In the genomic region with DNA sequence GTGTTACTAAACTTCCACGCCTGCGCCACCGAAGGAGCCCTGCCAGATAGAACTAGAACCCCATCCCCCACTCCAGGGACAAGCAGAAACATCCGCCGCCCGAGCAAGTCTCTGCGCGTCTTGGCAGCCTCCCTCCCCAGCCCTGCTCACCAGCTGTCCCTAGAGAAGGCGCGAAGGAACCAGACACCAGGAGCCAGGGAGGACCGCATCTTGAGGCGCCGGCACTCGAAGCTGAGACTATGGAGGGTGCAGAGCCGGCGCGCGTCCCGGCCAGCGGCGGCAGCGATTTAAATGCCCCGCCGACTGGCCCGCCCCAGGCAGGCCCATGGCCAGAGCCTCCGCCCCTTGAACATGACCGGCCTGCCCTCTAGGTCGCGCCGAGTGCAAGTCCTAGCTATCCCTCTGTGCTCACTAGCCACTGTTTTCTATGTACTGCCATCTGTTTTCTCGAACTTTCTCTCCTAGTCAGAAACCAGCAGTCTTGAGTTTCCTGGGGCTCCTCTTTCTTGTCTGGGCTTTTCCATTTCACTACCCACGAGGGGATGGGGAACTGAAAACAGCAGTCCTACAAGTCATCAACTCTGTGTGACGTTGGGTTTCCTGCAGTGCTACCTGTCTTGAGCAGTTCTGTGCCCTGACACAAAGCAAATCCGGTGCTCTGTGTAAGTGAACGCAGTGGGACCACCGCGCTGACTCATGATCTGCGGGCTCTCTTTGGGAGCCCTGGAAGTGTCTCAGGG, we compare ENCODE assay signal across 8 mouse cellular contexts. TPM values are rescaled to one million over a fixed set of nuclear protein-coding genes. Genes with fewer than 3 reads are reported as not detected.
DNase-seq lines count a peak whose midpoint lies in the region; ATAC-seq and TF ChIP-seq lines count a peak whose summit lies in the region.

TSS of gene Slc37a2 (minus strand) at position 590 of the 740 bp plus-strand sequence.

- peak; percentile 80 for ATAC-seq in embryonic facial prominence, embryonic 15.5 days (ENCODE audit: insufficient number of reproducible peaks, low FRiP score, low TSS enrichment, low read depth)
- ATAC-seq in heart, embryonic 12.5 days (ENCODE audit: insufficient number of reproducible peaks, low FRiP score), result peak; percentile 82
- peak; percentile 90 for ATAC-seq in kidney, embryonic 15.5 days (replicated peaks; ENCODE audit: low FRiP score)
- peak; percentile 68 for ATAC-seq in midbrain, postnatal 0 days (ENCODE audit: low FRiP score)
- peak; percentile 72 for ATAC-seq in stomach, embryonic 14.5 days (ENCODE audit: insufficient number of reproducible peaks, insufficient read depth, low FRiP score, low read depth)

- no peaks in the 10 kb centered on the region for H3K36me3 ChIP-seq in embryonic facial prominence, embryonic 15.5 days
- no peaks in the 10 kb centered on the region for H3K36me3 ChIP-seq in heart, embryonic 12.5 days
- no peaks in the 10 kb centered on the region for H3K36me3 ChIP-seq in kidney, embryonic 15.5 days
- no peaks in the 10 kb centered on the region for H3K36me3 ChIP-seq in midbrain, postnatal 0 days (ENCODE audit: insufficient read depth, low read length)
- no peaks in the 10 kb centered on the region for H3K36me3 ChIP-seq in stomach, embryonic 14.5 days (ENCODE audit: control insufficient read depth, insufficient read depth, low read length)

- peak within 1 kb of the TSS; percentile 75 for H3K27ac ChIP-seq in embryonic facial prominence, embryonic 15.5 days (replicated peaks)
- H3K27ac ChIP-seq in heart, embryonic 12.5 days (ENCODE audit: poor library complexity, severe bottlenecking), result no peak within 1 kb of the TSS
- H3K27ac ChIP-seq in kidney, embryonic 15.5 days, result peak within 1 kb of the TSS; percentile 39; the same call in 1 of the 2 replicates
- peak within 1 kb of the TSS; percentile 4; the same call in 1 of the 2 replicates for H3K27ac ChIP-seq in midbrain, postnatal 0 days (ENCODE audit: low read depth, low read length)
- H3K27ac ChIP-seq in stomach, embryonic 14.5 days (ENCODE audit: low read length), result no peak within 1 kb of the TSS

- DNase-seq in 3134 (ENCODE audit: extremely low read depth, insufficient read length, low spot score) (peak; percentile 78), liver (peak; percentile 55)
- DNase-seq in adrenal gland, adult 8-10 months, result peak; percentile 67
- peak; percentile 40 for DNase-seq in midbrain, postnatal 0 days (ENCODE audit: low spot score)

- peak within 1 kb of the TSS; percentile 49 for H3K4me3 ChIP-seq in embryonic facial prominence, embryonic 15.5 days (replicated peaks)
- peak within 1 kb of the TSS; percentile 56 for H3K4me3 ChIP-seq in heart, embryonic 12.5 days
- H3K4me3 ChIP-seq in kidney, embryonic 15.5 days (replicated peaks), result peak within 1 kb of the TSS; percentile 52
- H3K4me3 ChIP-seq in midbrain, postnatal 0 days (ENCODE audit: low read depth, low read length), result peak within 1 kb of the TSS; percentile 48
- peak within 1 kb of the TSS; percentile 29 for H3K4me3 ChIP-seq in stomach, embryonic 14.5 days (ENCODE audit: low read depth, low read length)

- WGBS in embryonic facial prominence, embryonic 15.5 days, result 1% methylated on average over 38 of the region's 38 CpGs
- 2% methylated on average over 38 of the region's 38 CpGs for WGBS in heart, embryonic 12.5 days
- WGBS in kidney, embryonic 15.5 days, result 3% methylated on average over 38 of the region's 38 CpGs
- WGBS in midbrain, postnatal 0 days, result 2% methylated on average over 38 of the region's 38 CpGs
- WGBS in stomach, embryonic 14.5 days, result 2% methylated on average over 38 of the region's 38 CpGs

- TF ChIP-seq CTCF in midbrain, postnatal 0 days (IDR thresholded peaks at IDR 0.05), result no peak

- H3K9ac ChIP-seq in embryonic facial prominence, embryonic 15.5 days, result peak within 1 kb of the TSS; percentile 47
- peak within 1 kb of the TSS; percentile 66 for H3K9ac ChIP-seq in heart, embryonic 12.5 days
- H3K9ac ChIP-seq in kidney, embryonic 15.5 days, result peak within 1 kb of the TSS; percentile 48; the same call in 1 of the 2 replicates
- H3K9ac ChIP-seq in midbrain, postnatal 0 days (replicated peaks; ENCODE audit: low read length, poor library complexity, severe bottlenecking), result peak within 1 kb of the TSS; percentile 42; the same call in 1 of the 2 replicates
- H3K9ac ChIP-seq in stomach, embryonic 14.5 days (replicated peaks; ENCODE audit: low read depth, low read length), result peak within 1 kb of the TSS; percentile 15; the same call in 1 of the 2 replicates

- no peaks in the 10 kb centered on the region for H3K27me3 ChIP-seq in embryonic facial prominence, embryonic 15.5 days
- H3K27me3 ChIP-seq in heart, embryonic 12.5 days (replicated peaks), result 0 out of 2 replicates have a peak, but pooled peaks cover 6% of the 10 kb centered on the region
- H3K27me3 ChIP-seq in kidney, embryonic 15.5 days, result no peaks in the 10 kb centered on the region
- 0 out of 2 replicates have a peak, but pooled peaks cover 4% of the 10 kb centered on the region for H3K27me3 ChIP-seq in midbrain, postnatal 0 days (ENCODE audit: insufficient read depth, low read length)
- H3K27me3 ChIP-seq in stomach, embryonic 14.5 days (ENCODE audit: control insufficient read depth, insufficient read depth, low read length), result no peaks in the 10 kb centered on the region

- no peaks in the 10 kb centered on the region for H3K9me3 ChIP-seq in embryonic facial prominence, embryonic 15.5 days (replicated peaks)
- no peaks in the 10 kb centered on the region for H3K9me3 ChIP-seq in heart, embryonic 12.5 days (replicated peaks)
- H3K9me3 ChIP-seq in kidney, embryonic 15.5 days (replicated peaks), result no peaks in the 10 kb centered on the region
- no peaks in the 10 kb centered on the region for H3K9me3 ChIP-seq in midbrain, postnatal 0 days (ENCODE audit: low read length)
- no peaks in the 10 kb centered on the region for H3K9me3 ChIP-seq in stomach, embryonic 14.5 days (ENCODE audit: control insufficient read depth, low read depth, low read length)

- peaks cover 18% of the 10 kb centered on the region for H3K4me1 ChIP-seq in embryonic facial prominence, embryonic 15.5 days
- peaks cover 5% of the 10 kb centered on the region for H3K4me1 ChIP-seq in heart, embryonic 12.5 days (replicated peaks)
- peaks cover 18% of the 10 kb centered on the region for H3K4me1 ChIP-seq in kidney, embryonic 15.5 days
- H3K4me1 ChIP-seq in midbrain, postnatal 0 days (ENCODE audit: insufficient read depth, low read length), result no peaks in the 10 kb centered on the region
- no peaks in the 10 kb centered on the region for H3K4me1 ChIP-seq in stomach, embryonic 14.5 days (ENCODE audit: control insufficient read depth, insufficient read depth, low read length)

- H3K4me2 ChIP-seq in embryonic facial prominence, embryonic 15.5 days (replicated peaks), result peak within 1 kb of the TSS; percentile 90
- H3K4me2 ChIP-seq in heart, embryonic 12.5 days, result peak within 1 kb of the TSS; percentile 94
- peak within 1 kb of the TSS; percentile 92 for H3K4me2 ChIP-seq in kidney, embryonic 15.5 days
- H3K4me2 ChIP-seq in midbrain, postnatal 0 days (ENCODE audit: low read depth, low read length, poor library complexity, severe bottlenecking), result peak within 1 kb of the TSS; percentile 94
- H3K4me2 ChIP-seq in stomach, embryonic 14.5 days (replicated peaks; ENCODE audit: low read depth, low read length), result peak within 1 kb of the TSS; percentile 85

RNA-seq across cellular contexts. Expression of gene Slc37a2, which starts in this region (rescaled TPM):
- total RNA-seq in adrenal gland, adult 8-10 months (2022), result 10 to 100 TPM; 49.8 to 52.3 (median 50.9) TPM
- polyA plus RNA-seq in embryonic facial prominence, embryonic 15.5 days (2015; fragmentation: Nextera tagmentation; extraction: Ambion mirVana), result 9.8 and 10.4 TPM in 2 replicates
- polyA plus RNA-seq in heart, embryonic 12.5 days (2016; fragmentation: Nextera tagmentation; extraction: Ambion mirVana), result 1.2 and 1.5 TPM in 2 replicates
- 1.9 and 4.5 TPM in 2 replicates for polyA plus RNA-seq in kidney, embryonic 15.5 days (2015; fragmentation: Nextera tagmentation; extraction: Ambion mirVana)
- 3.5 and 4.2 TPM in 2 replicates for total RNA-seq in midbrain, postnatal 0 days (2014; rRNA removed)
- 1.1 and 1.2 TPM in 2 replicates for polyA plus RNA-seq in midbrain, postnatal 0 days (2015; fragmentation: Nextera tagmentation; extraction: Ambion mirVana)
- polyA plus RNA-seq in stomach, embryonic 14.5 days (2014; fragmentation: Nextera tagmentation; extraction: Ambion mirVana), result 1.1 and 2.1 TPM in 2 replicates

Comparison
In these comparisons a context has a peak if more than half of its experiments do, and no peak if none do; other contexts are left out.
1. H3K27ac ChIP-seq: peak in embryonic facial prominence, embryonic 15.5 days (single experiment), kidney, embryonic 15.5 days (single experiment) and midbrain, postnatal 0 days (single experiment); none in heart, embryonic 12.5 days (single experiment) and stomach, embryonic 14.5 days (single experiment).
2. H3K9ac ChIP-seq: peak in every context shown above with its lines; median percentile 66 in heart, embryonic 12.5 days; 48 in kidney, embryonic 15.5 days; 47 in embryonic facial prominence, embryonic 15.5 days; 42 in midbrain, postnatal 0 days; 15 in stomach, embryonic 14.5 days.
3. Peak in every context shown above with its lines, with median percentiles within 50 percentile points of each other: DNase-seq, ATAC-seq, H3K4me2 ChIP-seq and H3K4me3 ChIP-seq.